Mouse (Mus musculus) forebrain, embryonic 14.5 days (tissue): ENCODE measurements around the gene Cnn1. TPM values are rescaled to one million over a fixed set of nuclear protein-coding genes. Genes with fewer than 3 reads are reported as not detected.
A peak's percentile ranks its signal among the peaks of the same experiment; 100 is the strongest.

Experiments used
- ATAC-seq: fragments of 200-750 bp; cut with Nextera tagmentation; 2 replicates; pipeline ENCODE4 v1.8.0; 2017; ENCODE audit warnings: mild to moderate bottlenecking, moderate library complexity
- DNase-seq: peaks from one replicate; pipeline ENCODE4 v3.0.0-alpha.2; 2015; ENCODE audit warnings: low spot score
- H3K27ac ChIP-seq: fragments of 300-500 bp; sonication (generic); 2 replicates; pipeline ENCODE4 v1.5.1; 2014; ENCODE audit warnings: low read depth, mild to moderate bottlenecking, control low read depth, low read length, moderate library complexity
- H3K27me3 ChIP-seq: fragments of 300-500 bp; sonication (generic); replicated peaks from 2 replicates; pipeline ENCODE4 v1.6.1; 2014; ENCODE audit warnings: low read length, control low read depth, mixed read lengths; ENCODE audit not compliant: control insufficient read depth, insufficient read depth
- H3K36me3 ChIP-seq: fragments of 300-500 bp; sonication (generic); 2 replicates; pipeline ENCODE4 v1.6.1; 2014; ENCODE audit warnings: low read length, control low read depth; ENCODE audit not compliant: control insufficient read depth, insufficient read depth
- H3K4me1 ChIP-seq: fragments of 300-500 bp; sonication (generic); 2 replicates; pipeline ENCODE4 v1.6.1; 2014; ENCODE audit warnings: antibody characterized with exemption, low read length, control low read depth; ENCODE audit not compliant: control insufficient read depth, insufficient read depth
- H3K4me2 ChIP-seq: fragments of 300-500 bp; sonication (generic); 2 replicates; pipeline ENCODE4 v1.6.1; 2014; ENCODE audit warnings: mild to moderate bottlenecking, control low read depth, low read length
- H3K4me3 ChIP-seq: fragments of 300-500 bp; sonication (generic); 2 replicates; pipeline ENCODE4 v1.5.1; 2014; ENCODE audit warnings: low read depth, low read length, control low read depth
- H3K9ac ChIP-seq: fragments of 300-500 bp; sonication (generic); 2 replicates; pipeline ENCODE4 v1.6.1; 2014; ENCODE audit warnings: mild to moderate bottlenecking, low read length, control low read depth, moderate library complexity
- H3K9me3 ChIP-seq: fragments of 300-500 bp; sonication (generic); replicated peaks from 2 replicates; pipeline ENCODE4 v1.6.1; 2016; ENCODE audit warnings: low read length, control low read depth, mixed read lengths; ENCODE audit not compliant: control insufficient read depth
- WGBS: fragments of 180-500 bp; shearing (Covaris S2); extraction: QIAGEN DNeasy Blood & Tissue Kit; methylation state at CpG from one replicate; pipeline ENCODE4 v1.1.7; 2014; 5-methylcytosine and 5-hydroxymethylcytosine counted together
- polyA plus RNA-seq: library from polyadenylated mRNA; unstranded; fragments of >200 nt; fragmentation: Nextera tagmentation; extraction: Ambion mirVana; gene quantifications from 2 replicates; pipeline ENCODE4 v1.2.1, GENCODE M21; 2014

Gene Cnn1
- polyA plus RNA-seq, 1 experiment from 2014 or later: 0.19 TPM

DNA sequence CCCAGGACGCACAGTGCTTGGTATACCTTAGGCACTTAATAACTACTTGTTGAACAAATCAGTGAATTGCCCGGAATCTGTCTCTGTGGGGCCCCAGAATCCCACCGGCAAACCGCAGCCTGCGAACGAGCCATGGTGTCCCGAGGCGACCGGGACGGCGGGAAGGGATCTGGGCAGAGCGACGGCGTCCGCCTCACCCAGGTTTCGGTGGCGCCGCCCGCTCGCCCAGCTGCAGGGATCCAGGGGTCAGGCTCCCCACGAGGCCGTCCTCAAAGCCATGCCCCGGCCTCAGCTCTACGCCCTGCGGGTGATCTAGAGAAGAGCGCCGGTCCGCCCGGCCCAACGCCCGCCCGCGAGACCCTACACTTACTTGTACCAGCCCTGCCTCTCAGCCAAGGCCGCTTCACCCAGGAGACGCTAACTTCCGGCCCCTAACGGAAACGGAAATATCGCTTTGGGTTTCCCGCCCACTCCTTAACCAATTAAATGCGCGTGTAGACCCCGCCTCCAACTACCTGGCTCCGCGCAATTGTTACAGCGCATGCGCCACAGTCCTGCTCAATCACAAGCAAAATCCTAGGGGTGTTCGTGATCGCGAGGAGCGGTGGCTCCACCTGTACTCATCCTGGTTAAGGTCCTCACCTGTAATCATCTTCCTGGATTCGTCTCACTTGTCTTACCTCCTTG, 17.9 kb downstream of the Cnn1 start, which contains the start of gene Elof1:
Elof1 (minus strand) TSS at position 433 of the 687 bp plus-strand sequence.
- Histone ChIP-seq H3K4me3 (peak within 1 kb of the TSS; percentile 83), H3K27ac (0 out of 2 replicates have a peak within 1 kb of the TSS, but pooled peaks have one; percentile 22), H3K27me3 (no peaks in the 10 kb centered on the region), H3K9me3 (no peaks in the 10 kb centered on the region), H3K4me2 (peak within 1 kb of the TSS; percentile 74), H3K36me3 (peaks cover 22% of the 10 kb centered on the region), H3K9ac (peak within 1 kb of the TSS; percentile 87), H3K4me1 (peaks cover 12% of the 10 kb centered on the region)
- WGBS: 1% methylated on average over 46 of the region's 52 CpGs
- DNase-seq (peak; percentile 99), ATAC-seq (peak; percentile 96)

DNA sequence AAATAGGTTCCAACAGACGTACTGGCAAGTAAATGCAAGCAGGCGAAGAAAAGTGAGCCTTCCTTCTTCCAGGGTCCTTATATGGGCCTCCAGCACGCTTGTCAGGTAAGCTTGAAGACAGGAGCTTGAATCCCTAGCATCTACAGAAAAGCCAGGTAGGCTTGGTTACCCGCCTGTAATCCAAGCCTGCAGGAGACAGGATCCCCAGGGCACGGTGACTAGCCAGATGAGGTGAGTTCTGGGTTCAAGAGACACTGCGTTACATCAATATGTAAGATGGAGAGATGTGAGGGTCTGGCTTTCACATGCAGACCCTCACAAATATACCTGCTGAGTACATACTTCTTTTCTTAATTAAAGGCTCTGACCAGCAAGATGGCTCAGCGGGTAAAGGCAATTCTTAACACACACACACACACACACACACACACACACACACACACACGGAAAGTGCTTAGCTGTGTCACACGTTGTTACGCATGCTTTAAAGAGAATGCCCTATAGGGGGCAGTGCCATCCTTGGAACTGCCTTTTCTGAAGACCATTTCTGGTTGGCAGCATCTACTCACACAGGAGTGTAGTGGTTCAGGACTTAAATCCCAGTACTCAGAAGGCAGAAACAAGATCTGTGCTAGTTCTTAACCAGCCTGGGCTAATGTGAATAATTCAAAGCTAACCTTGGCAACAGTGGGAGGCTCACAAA, 18.9 kb downstream of the Cnn1 start:
- Histone ChIP-seq H3K27ac (no peak overlapping the region), H3K4me1 (peaks cover 12% of the 10 kb centered on the region), H3K36me3 (peaks cover 12% of the 10 kb centered on the region), H3K4me2 (peak overlapping the region; percentile 74), H3K4me3 (peak overlapping the region; percentile 83), H3K27me3 (no peaks in the 10 kb centered on the region), H3K9ac (peak overlapping the region; percentile 87), H3K9me3 (no peaks in the 10 kb centered on the region)
- peak; percentile 70 for DNase-seq
- WGBS: 48% methylated on average over 10 of the region's 10 CpGs
- ATAC-seq: no peak

DNA sequence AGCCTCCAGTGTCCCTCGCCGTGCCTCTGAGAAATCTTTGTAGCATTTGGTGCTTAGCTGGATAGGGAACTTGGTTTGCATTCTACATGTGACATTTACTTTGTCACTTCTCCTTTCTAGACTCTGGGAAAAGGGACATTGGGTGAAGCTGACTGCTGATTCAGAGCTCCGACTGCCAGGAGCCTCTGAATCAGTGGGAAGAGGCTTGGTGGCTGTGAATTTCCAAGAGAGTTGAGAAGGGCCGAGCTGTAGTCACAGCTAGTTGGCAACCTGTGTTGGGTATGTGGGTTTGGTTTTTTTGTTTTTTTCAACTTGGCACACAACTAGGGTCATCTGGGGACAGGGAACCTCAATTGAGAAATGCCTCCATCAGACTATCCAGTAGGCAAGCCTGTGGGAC, 20.5 kb downstream of the Cnn1 start:
- no peak overlapping the region for H3K9ac ChIP-seq
- peaks cover 12% of the 10 kb centered on the region for H3K4me1 ChIP-seq
- H3K36me3 ChIP-seq: no peaks in the 10 kb centered on the region
- no peaks in the 10 kb centered on the region for H3K9me3 ChIP-seq
- H3K4me3 ChIP-seq: no peak overlapping the region
- no peaks in the 10 kb centered on the region for H3K27me3 ChIP-seq
- ATAC-seq (no peak), DNase-seq (no peak)
- WGBS: 93% methylated on average over 4 of the region's 4 CpGs
- H3K27ac ChIP-seq: no peak overlapping the region
- no peak overlapping the region for H3K4me2 ChIP-seq

DNA sequence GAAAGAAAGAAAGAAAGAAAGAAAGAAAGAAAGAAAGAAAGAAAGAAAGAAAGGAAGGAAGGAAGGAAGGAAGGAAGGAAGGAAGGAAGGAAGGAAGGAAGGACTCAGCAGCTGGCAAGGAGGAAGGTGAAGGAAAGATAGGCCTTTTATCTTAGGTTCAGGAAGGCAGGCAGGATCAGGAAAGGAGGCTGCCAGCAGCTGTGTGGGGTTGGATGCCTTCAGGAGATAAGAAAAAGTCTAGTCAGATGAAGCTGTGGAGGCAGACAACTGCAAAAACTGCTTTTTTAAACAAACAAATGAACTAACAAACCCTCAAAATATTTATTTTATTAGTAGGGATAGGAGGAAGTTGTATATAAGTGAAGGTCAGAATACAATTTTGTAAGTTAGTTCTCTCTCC, 22.5 kb downstream of the Cnn1 start:
- H3K9ac ChIP-seq: no peak overlapping the region
- H3K4me2 ChIP-seq: no peak overlapping the region
- no peak overlapping the region for H3K4me3 ChIP-seq
- DNase-seq (no peak), ATAC-seq (no peak)
- no peak overlapping the region for H3K27ac ChIP-seq
- H3K4me1 ChIP-seq: peaks cover 4% of the 10 kb centered on the region; the same call in 1 of the 2 replicates
- no peaks in the 10 kb centered on the region for H3K27me3 ChIP-seq
- H3K36me3 ChIP-seq: no peaks in the 10 kb centered on the region
- H3K9me3 ChIP-seq: no peaks in the 10 kb centered on the region

DNA sequence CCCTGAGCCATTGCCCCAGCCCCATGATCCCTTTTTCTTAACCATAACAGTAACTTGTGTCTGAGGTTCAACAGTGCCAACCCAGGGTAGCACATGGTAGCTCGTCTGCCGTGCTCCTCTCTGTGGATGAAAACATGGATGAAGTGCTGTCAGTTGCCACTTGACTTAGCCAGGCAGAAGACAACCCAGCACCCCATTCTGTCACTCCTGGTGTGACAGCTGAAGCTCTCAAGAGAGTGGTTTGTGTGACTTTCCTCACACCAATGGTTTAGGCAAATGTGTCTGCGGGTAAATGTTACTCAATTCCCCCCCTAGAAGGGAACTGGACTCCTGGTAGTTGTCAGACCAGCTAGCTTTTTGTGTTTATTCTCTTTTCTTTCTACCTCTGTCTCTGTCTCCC, 23.0 kb downstream of the Cnn1 start:
- H3K36me3 ChIP-seq: no peaks in the 10 kb centered on the region
- no peak overlapping the region for H3K4me2 ChIP-seq
- no peak for DNase-seq
- no peak overlapping the region for H3K4me3 ChIP-seq
- peaks cover 4% of the 10 kb centered on the region; the same call in 1 of the 2 replicates for H3K4me1 ChIP-seq
- H3K27ac ChIP-seq: no peak overlapping the region
- no peak for ATAC-seq
- WGBS: 83% methylated on average over 3 of the region's 3 CpGs
- no peaks in the 10 kb centered on the region for H3K27me3 ChIP-seq
- H3K9me3 ChIP-seq: no peaks in the 10 kb centered on the region
- H3K9ac ChIP-seq: no peak overlapping the region

DNA sequence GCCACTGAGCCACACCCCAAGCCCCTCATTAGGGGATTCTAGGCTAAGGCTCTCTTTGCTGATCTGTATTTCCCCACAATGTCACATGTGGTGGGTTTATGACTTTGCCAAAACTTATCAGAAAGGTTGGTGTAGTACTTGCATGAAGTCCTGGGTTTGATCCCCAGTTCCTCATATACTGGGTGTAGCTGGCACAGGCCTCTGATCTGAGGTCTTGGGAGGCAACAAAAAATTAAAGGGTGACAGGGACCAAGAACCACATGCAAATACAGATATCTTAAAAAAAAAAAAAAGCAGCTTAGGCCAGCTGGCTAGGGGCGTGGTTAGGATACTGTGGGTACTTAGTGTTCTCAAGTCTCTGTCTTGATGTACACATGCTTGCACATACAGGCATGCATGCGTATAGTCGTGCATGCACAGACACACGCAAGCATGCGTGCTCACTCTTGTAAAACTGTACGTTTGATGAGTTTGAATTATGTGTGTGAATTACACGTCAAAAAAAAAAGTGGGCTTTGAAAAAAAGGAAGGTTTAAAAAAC, 24.1 kb downstream of the Cnn1 start:
- ATAC-seq: no peak
- H3K36me3 ChIP-seq: no peaks in the 10 kb centered on the region
- WGBS: 88% methylated on average over 7 of the region's 7 CpGs

DNA sequence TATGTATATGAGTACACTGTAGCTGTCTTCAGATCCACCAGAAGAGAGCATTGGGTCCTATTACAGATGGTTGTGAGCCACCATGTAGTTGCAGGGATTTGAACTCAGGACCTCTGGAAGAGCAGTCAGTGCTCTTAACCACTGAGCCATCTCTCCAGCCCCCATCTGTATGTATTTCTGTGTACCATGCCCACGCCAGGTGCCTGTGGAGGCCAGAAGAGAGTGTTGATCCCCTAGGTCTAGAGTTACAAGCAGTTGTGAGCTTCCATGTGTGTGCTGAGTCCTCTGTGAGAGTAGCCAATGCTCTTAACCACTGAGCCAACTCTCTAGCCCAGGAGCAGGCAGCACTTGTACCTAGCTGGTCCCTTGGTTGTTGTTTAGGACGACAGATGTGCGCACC, 25.2 kb downstream of the Cnn1 start:
- H3K4me2 ChIP-seq: no peak overlapping the region
- no peak overlapping the region for H3K4me3 ChIP-seq
- H3K27me3 ChIP-seq: no peaks in the 10 kb centered on the region
- H3K27ac ChIP-seq: no peak overlapping the region
- no peak overlapping the region for H3K9ac ChIP-seq
- 89% methylated on average over 3 of the region's 3 CpGs for WGBS
- ATAC-seq: no peak
- H3K36me3 ChIP-seq: no peaks in the 10 kb centered on the region
- no peaks in the 10 kb centered on the region for H3K9me3 ChIP-seq
- H3K4me1 ChIP-seq: no peaks in the 10 kb centered on the region
- no peak for DNase-seq

More for the DNA sequence above, 24.1 kb downstream of the Cnn1 start:
- no peak for DNase-seq
- Histone ChIP-seq H3K27ac (no peak overlapping the region), H3K4me2 (no peak overlapping the region), H3K9me3 (no peaks in the 10 kb centered on the region), H3K4me3 (no peak overlapping the region), H3K9ac (no peak overlapping the region), H3K27me3 (no peaks in the 10 kb centered on the region), H3K4me1 (no peaks in the 10 kb centered on the region)

DNA sequence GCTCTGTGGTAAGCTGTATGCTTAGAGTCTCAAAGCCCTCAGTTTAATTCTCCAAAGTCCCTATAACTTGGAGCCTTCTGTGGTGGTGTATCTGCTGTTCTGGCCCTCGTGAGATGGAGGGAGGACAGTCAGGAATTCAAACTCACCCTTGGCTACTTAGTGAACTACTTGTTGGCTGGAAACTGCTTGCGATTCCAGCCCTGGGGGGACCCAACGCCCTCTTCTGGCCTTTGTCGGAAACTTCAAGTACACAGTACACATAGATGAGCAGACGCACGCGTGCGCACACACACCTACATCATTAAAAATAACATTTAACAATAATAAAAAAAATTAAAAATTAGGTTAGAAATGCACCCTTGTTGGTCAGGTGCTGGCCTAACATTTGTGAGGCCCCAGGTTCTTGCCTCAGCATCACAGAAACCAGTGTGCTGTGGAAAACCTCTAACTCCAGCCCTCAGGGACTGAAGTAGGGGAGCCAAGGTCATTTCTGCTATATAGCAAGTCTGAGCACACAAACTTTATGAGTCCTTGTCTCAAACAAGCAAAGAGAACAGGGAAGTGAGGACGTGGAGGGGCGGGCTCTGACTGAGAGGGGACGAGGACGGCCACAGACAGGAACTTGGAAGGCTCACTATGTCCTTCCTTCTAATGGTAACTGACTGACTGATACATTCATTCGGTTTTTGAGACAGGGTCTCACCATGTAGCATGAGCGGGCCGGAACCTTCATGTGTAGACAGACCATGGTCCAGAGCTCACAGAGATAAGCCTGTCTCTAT, 26.4 kb downstream of the Cnn1 start:
- H3K27me3 ChIP-seq: 0 out of 2 replicates have a peak, but pooled peaks cover under 1% of the 10 kb centered on the region
- H3K27ac ChIP-seq: no peak overlapping the region
- no peak overlapping the region for H3K4me2 ChIP-seq
- no peak for ATAC-seq
- 93% methylated on average over 15 of the region's 15 CpGs for WGBS
- H3K9ac ChIP-seq: no peak overlapping the region
- H3K9me3 ChIP-seq: no peaks in the 10 kb centered on the region
- no peak overlapping the region for H3K4me3 ChIP-seq
- H3K36me3 ChIP-seq: no peaks in the 10 kb centered on the region
- H3K4me1 ChIP-seq: no peaks in the 10 kb centered on the region
- no peak for DNase-seq
